Mouse (Mus musculus): ENCODE measurements around the gene Aff1. TPM values are rescaled to one million over a fixed set of nuclear protein-coding genes. Genes with fewer than 3 reads are reported as not detected.
A peak's percentile ranks its signal among the peaks of the same experiment; 100 is the strongest.

Aff1 gene
- polyA plus RNA-seq, 1 experiment from 2014 or later: 3.5 TPM

DNA sequence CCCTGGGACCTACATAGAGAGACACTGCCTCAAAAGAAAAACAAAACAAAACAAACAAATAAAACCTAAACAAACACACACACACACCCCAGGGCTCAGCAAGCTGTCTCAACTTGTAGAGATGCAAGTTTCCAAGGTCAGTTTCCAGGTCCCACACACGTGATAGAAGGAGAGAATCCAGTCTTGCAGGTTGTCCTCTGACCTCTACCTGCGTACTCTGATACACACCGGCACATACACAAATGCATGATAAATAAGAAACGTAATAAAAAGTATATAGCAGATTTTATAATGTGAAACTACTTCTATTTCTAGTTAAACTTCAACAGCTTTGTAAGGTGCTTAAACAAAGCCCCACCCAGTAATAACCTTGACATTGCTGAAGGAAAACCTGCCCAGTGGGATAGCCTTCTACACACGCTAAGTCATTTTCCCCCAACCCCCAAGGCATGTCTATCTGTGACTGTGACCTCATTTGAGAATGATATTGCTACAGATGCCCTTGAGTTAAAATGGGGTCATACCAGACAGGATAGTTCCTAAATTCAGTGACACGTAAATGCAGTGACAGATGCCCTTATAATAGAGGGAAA lies 15.8 kb upstream of the Aff1 start:
- 86% methylated on average over 6 of the region's 6 CpGs for WGBS
- no peak for DNase-seq (ENCODE audit: low spot score)
- Histone ChIP-seq H3K4me3 (no peak overlapping the region), H3K9me3 (replicated peaks) (no peaks in the 10 kb centered on the region), H3K4me1 (peaks cover 3% of the 10 kb centered on the region; the same call in 1 of the 2 replicates), H3K36me3 (no peaks in the 10 kb centered on the region), H3K27me3 (ENCODE audit: low read depth, poor library complexity, severe bottlenecking) (no peaks in the 10 kb centered on the region), H3K27ac (replicated peaks) (no peak overlapping the region)

DNA sequence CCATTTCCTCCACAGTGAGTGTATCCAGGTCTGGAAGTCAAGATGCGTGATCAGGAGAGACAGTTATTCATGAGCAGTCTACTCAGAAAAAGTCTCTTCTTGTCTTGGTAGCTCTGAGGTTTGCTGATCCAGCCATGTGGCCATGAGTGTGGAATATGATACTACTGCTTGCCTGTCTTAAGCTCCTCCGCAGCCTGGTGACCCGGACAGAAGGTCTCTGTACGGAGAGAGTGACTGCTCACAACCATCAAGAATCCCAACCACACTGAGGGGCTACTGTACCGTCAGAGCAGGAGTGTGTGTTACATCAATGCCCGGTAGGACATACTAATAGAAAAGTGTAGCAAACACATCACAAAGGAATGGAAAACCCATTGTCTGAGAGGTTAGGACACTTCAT lies 14.3 kb upstream of the Aff1 start:
- no peak for DNase-seq (ENCODE audit: low spot score)
- Histone ChIP-seq H3K27ac (replicated peaks) (no peak overlapping the region), H3K27me3 (ENCODE audit: low read depth, poor library complexity, severe bottlenecking) (no peaks in the 10 kb centered on the region), H3K9me3 (replicated peaks) (no peaks in the 10 kb centered on the region), H3K36me3 (no peaks in the 10 kb centered on the region), H3K4me3 (no peak overlapping the region), H3K4me1 (no peaks in the 10 kb centered on the region)
- 85% methylated on average over 6 of the region's 6 CpGs for WGBS

- H3K27me3 ChIP-seq (ENCODE audit: low read depth, poor library complexity, severe bottlenecking): no peaks in the 10 kb centered on the region
- H3K9me3 ChIP-seq (replicated peaks): no peaks in the 10 kb centered on the region
- H3K27ac ChIP-seq (replicated peaks): no peak overlapping the region
- no peaks in the 10 kb centered on the region for H3K4me1 ChIP-seq
- no peak for DNase-seq (ENCODE audit: low spot score)
- WGBS: 94% methylated on average over 5 of the region's 5 CpGs
- no peaks in the 10 kb centered on the region for H3K36me3 ChIP-seq
- H3K4me3 ChIP-seq: no peak overlapping the region
Observed at GRCm38 (mm10) chr5:103678974-103679373, 13.2 kb upstream of the Aff1 start.

DNA sequence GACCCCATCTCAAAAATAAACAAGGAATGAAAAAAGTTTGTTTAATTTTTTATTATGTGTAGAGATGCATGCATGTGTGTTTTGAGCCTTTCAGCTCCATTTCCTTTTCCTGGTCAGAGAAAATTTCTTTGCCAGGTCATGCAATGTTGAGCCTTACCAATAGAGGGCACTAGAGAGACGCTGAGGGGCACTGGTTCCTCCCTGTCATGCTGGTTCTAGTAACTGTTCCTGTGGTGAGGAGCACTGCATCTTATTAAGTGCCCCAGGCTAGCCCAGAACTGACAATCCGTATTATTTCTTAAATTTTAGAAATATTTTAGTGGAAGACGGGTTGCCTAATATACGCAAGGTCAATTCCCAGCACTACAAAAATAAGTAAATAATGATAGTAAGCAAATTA lies 11.8 kb upstream of the Aff1 start:
- H3K9me3 ChIP-seq (replicated peaks): no peaks in the 10 kb centered on the region
- no peaks in the 10 kb centered on the region for H3K27me3 ChIP-seq (ENCODE audit: low read depth, poor library complexity, severe bottlenecking)
- no peak overlapping the region for H3K4me3 ChIP-seq
- H3K4me1 ChIP-seq: no peaks in the 10 kb centered on the region
- no peaks in the 10 kb centered on the region for H3K36me3 ChIP-seq
- DNase-seq (ENCODE audit: low spot score): peak; percentile 66
- WGBS: 41% methylated on average over 4 of the region's 4 CpGs
- H3K27ac ChIP-seq (replicated peaks): no peak overlapping the region

DNA sequence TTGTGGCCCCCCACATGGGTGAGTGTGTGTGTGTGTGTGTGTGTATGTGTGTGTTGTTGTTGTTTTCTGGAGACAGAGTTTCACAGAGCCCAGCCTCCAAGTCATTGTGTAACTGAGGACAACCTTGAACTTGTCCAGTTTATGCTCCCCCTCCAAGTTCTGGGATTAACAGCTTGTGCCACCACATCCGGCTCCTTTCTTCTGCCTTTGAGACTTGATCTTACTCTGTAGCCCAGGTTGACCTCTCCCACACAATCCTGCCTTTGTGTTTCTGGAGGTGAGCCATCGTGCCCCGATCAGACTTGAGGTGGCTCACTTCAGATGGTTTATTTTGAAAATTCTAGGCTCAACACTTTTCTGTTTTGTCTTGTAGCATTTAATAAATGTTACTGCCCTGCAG lies 10.3 kb upstream of the Aff1 start:
- Histone ChIP-seq H3K27me3 (ENCODE audit: low read depth, poor library complexity, severe bottlenecking) (no peaks in the 10 kb centered on the region), H3K4me1 (no peaks in the 10 kb centered on the region), H3K27ac (replicated peaks) (no peak overlapping the region), H3K9me3 (replicated peaks) (no peaks in the 10 kb centered on the region), H3K36me3 (no peaks in the 10 kb centered on the region), H3K4me3 (no peak overlapping the region)
- DNase-seq (ENCODE audit: low spot score): no peak
- 67% methylated on average over 3 of the region's 3 CpGs for WGBS

DNA sequence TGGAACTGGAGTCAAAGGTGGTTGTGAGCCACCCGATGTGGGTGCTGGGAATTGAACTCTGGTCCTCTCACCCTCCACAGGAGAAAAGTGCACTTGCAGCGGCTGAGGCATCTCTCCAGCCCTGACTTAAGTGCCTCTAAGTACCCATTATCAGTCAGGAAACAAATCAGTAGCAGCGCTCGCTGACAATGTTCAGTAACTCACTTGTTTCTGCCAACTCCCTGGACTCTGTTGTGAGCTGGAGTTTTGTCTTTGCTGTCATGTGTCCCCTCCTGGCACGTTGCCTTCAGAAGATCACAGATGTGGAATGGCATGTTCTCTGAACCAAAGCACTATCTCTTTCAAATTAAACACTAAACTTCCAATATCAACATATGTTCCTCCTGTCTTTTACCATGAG lies 2.5 kb upstream of the Aff1 start:
- H3K27me3 ChIP-seq (ENCODE audit: low read depth, poor library complexity, severe bottlenecking): peaks cover 44% of the 10 kb centered on the region
- H3K4me3 ChIP-seq: no peak overlapping the region
- DNase-seq (ENCODE audit: low spot score): no peak
- H3K9me3 ChIP-seq (replicated peaks): no peaks in the 10 kb centered on the region
- 91% methylated on average over 5 of the region's 5 CpGs for WGBS
- peaks cover 24% of the 10 kb centered on the region for H3K4me1 ChIP-seq
- H3K36me3 ChIP-seq: no peaks in the 10 kb centered on the region
- no peak overlapping the region for H3K27ac ChIP-seq (replicated peaks)

DNA sequence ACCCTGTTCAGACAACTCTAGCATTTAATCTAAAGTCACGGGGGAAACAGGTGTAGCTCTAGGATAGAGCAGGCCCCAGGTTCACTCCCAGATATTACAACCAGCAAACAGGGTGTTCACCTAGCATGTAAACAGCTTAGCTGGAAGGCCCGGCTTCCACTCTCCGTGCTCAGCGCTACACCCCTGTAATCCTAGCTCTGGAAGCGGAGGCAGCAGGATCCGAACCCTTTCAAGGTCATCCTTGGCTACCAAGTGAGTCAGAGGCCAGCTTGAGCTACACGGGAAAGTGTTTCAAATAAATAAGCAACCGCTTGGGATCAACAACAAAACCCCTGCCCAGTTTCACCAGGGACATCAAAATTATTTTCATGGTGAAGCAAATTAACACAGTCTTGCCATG lies 2.0 kb upstream of the Aff1 start:
- Histone ChIP-seq H3K9me3 (replicated peaks) (no peaks in the 10 kb centered on the region), H3K4me3 (no peak overlapping the region), H3K4me1 (peaks cover 24% of the 10 kb centered on the region), H3K27ac (replicated peaks) (no peak overlapping the region), H3K27me3 (ENCODE audit: low read depth, poor library complexity, severe bottlenecking) (peaks cover 47% of the 10 kb centered on the region), H3K36me3 (no peaks in the 10 kb centered on the region)
- no peak for DNase-seq (ENCODE audit: low spot score)
- WGBS: 90% methylated on average over 8 of the region's 8 CpGs

- H3K4me3 ChIP-seq: no peak overlapping the region
Observed at GRCm38 (mm10) chr5:103691171-103691570, 1.0 kb upstream of the Aff1 start.

GRCm38 (mm10) chr5:103692531-103693040 lies 412 bp downstream of the Aff1 start:
- peaks cover 31% of the 10 kb centered on the region for H3K4me1 ChIP-seq
- peak overlapping the region; percentile 75 for H3K4me3 ChIP-seq
- WGBS: 0% methylated on average over 34 of the region's 34 CpGs
- DNase-seq (ENCODE audit: low spot score): peak; percentile 55
- peak overlapping the region; percentile 72 for H3K27ac ChIP-seq (replicated peaks)
- H3K9me3 ChIP-seq (replicated peaks): no peaks in the 10 kb centered on the region
- H3K27me3 ChIP-seq (ENCODE audit: low read depth, poor library complexity, severe bottlenecking): peaks cover 56% of the 10 kb centered on the region
- no peaks in the 10 kb centered on the region for H3K36me3 ChIP-seq

More at GRCm38 (mm10) chr5:103691171-103691570, 1.0 kb upstream of the Aff1 start:
- DNase-seq (ENCODE audit: low spot score): no peak
- Histone ChIP-seq H3K27me3 (ENCODE audit: low read depth, poor library complexity, severe bottlenecking) (peaks cover 48% of the 10 kb centered on the region), H3K36me3 (no peaks in the 10 kb centered on the region), H3K4me1 (peaks cover 24% of the 10 kb centered on the region), H3K27ac (replicated peaks) (no peak overlapping the region), H3K9me3 (replicated peaks) (no peaks in the 10 kb centered on the region)

GRCm38 (mm10) chr5:103693041-103693641 lies 967 bp downstream of the Aff1 start:
- DNase-seq (ENCODE audit: low spot score): peak; percentile 62
- peak overlapping the region; percentile 72; the same call in 1 of the 2 replicates for H3K27ac ChIP-seq (replicated peaks)
- peak overlapping the region; percentile 75 for H3K4me3 ChIP-seq
- H3K27me3 ChIP-seq (ENCODE audit: low read depth, poor library complexity, severe bottlenecking): peaks cover 56% of the 10 kb centered on the region
- H3K4me1 ChIP-seq: peaks cover 34% of the 10 kb centered on the region
- no peaks in the 10 kb centered on the region for H3K9me3 ChIP-seq (replicated peaks)
- under 1% methylated on average over 28 of the region's 28 CpGs for WGBS
- no peaks in the 10 kb centered on the region for H3K36me3 ChIP-seq

GRCm38 (mm10) chr5:103694094-103694493 lies 1.9 kb downstream of the Aff1 start:
- WGBS: 50% methylated on average over 6 of the region's 6 CpGs
- no peaks in the 10 kb centered on the region for H3K9me3 ChIP-seq (replicated peaks)
- H3K27me3 ChIP-seq (ENCODE audit: low read depth, poor library complexity, severe bottlenecking): peaks cover 50% of the 10 kb centered on the region
- no peaks in the 10 kb centered on the region for H3K36me3 ChIP-seq
- H3K27ac ChIP-seq (replicated peaks): no peak overlapping the region
- H3K4me3 ChIP-seq: peak overlapping the region; percentile 75
- peaks cover 34% of the 10 kb centered on the region for H3K4me1 ChIP-seq
- no peak for DNase-seq (ENCODE audit: low spot score)

- Histone ChIP-seq H3K27ac (replicated peaks) (peak overlapping the region; percentile 35; the same call in 1 of the 2 replicates), H3K27me3 (ENCODE audit: low read depth, poor library complexity, severe bottlenecking) (peaks cover 29% of the 10 kb centered on the region), H3K4me1 (peaks cover 21% of the 10 kb centered on the region), H3K9me3 (replicated peaks) (no peaks in the 10 kb centered on the region), H3K36me3 (no peaks in the 10 kb centered on the region), H3K4me3 (no peak overlapping the region)
- DNase-seq (ENCODE audit: low spot score): no peak
- 75% methylated on average over 5 of the region's 5 CpGs for WGBS
Observed at GRCm38 (mm10) chr5:103697875-103698491, 5.8 kb downstream of the Aff1 start.

- DNase-seq (ENCODE audit: low spot score): no peak
- Histone ChIP-seq H3K27ac (replicated peaks) (no peak overlapping the region), H3K4me1 (peaks cover 15% of the 10 kb centered on the region), H3K36me3 (no peaks in the 10 kb centered on the region), H3K9me3 (replicated peaks) (no peaks in the 10 kb centered on the region), H3K4me3 (no peak overlapping the region), H3K27me3 (ENCODE audit: low read depth, poor library complexity, severe bottlenecking) (peaks cover 23% of the 10 kb centered on the region)
- 84% methylated on average over 4 of the region's 4 CpGs for WGBS
Observed at GRCm38 (mm10) chr5:103698577-103698976, 6.4 kb downstream of the Aff1 start.
